Mouse (Mus musculus): Measurements from ENCODE around the gene Plxna2.

Gene Plxna2

DNA sequence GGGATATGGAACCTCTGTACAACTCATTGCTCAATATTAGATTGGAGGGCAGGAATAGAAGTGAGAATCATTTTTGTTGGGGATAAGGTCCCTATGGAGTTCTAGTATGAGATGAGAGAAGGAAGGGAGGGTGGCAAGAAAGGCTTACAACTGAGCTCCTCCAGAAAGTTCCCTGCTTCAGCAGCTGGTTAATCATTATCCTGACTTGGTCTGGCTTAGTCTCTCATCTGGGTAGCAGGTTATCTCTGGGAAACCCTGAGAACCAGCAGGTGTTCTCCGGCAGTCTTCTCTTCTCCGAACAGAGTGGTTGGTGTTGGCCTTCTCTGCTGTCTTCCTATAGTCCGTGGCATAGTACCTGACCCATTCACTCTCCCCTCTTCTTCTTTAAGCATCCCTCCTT lies 5.6 kb downstream of the Plxna2 start:
- peak in 1 of 2 experiments; percentile 64 for DNase-seq

DNA sequence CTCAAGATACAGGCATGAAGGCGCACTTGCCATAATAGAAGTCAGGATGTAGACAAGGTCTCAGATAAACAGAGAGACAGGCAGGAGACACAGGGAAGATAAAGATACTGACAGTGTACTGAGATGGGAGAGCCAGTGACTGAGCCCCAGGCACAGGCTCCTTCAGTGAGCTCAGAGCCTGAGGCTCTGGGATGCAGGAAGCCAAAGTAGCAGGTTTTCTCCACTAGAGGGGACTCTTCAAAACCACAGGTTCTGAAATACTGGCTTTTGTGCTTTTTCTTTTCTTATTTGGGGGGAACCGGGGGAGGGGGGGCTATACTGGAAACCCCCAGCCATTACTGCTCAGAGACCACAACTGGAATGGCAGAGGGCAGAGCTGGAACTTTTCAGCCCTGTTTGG lies 6.4 kb downstream of the Plxna2 start:
- DNase-seq = no peak

DNA sequence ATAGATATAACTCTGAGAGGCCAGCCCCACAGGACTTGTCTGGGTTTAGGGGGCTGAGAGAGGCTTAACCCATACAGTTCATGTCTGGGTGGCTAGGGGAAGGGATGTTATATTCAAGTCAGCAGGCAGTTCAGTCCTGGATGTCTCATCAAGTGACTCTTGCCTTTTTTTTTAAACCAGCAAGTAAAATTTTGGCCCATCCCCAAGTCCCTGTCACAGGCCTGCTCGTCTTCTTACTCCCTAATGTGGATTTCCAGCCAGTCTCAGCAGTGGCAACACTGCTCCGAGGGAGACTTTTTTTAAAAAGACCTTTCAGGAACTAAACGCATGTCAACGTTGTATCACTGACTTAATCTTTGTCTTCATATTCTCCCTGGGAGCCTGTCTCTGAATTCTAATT lies 7.0 kb downstream of the Plxna2 start:
- DNase-seq = no peak

DNA sequence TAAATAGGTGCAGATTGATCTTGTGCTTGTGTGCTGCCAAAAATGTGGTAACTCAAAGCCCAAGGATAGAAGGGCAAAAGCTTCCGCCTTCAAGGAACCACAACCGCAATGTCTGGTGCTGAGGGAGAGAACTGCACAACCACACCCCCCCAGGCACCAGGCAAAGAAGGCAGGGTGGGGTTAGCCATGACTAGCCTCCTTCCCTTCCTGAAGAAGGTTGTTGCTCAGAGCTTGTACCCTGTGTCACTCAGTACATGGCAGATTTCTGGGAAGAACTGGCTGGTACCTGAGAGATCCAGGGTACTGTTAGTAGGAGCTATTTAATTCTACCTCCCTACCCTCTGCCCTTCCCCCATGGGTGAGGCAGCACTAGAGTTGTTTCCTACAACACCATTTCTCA lies 8.1 kb downstream of the Plxna2 start:
- DNase-seq = peak in 1 of 2 experiments; percentile 40

DNA sequence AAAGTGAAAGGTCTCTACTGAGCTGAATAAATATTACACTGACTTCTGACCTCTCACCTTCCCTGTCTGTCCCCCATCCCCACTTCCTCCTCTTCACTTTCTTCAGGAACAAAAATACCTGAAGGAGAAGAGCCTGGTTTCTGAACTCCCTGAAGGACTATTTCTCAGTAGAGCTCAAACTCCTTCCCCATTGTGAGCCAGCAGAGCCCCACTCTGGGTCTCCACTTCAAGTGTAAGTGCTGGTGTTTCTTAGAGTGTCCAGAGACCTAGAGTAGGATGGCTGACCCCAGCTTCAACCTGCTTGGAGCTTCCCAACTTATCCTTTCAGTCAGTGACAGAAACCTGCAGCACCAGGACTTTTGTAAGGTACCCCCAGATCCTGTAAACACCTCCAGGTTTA lies 9.3 kb downstream of the Plxna2 start:
- DNase-seq = no peak

DNA sequence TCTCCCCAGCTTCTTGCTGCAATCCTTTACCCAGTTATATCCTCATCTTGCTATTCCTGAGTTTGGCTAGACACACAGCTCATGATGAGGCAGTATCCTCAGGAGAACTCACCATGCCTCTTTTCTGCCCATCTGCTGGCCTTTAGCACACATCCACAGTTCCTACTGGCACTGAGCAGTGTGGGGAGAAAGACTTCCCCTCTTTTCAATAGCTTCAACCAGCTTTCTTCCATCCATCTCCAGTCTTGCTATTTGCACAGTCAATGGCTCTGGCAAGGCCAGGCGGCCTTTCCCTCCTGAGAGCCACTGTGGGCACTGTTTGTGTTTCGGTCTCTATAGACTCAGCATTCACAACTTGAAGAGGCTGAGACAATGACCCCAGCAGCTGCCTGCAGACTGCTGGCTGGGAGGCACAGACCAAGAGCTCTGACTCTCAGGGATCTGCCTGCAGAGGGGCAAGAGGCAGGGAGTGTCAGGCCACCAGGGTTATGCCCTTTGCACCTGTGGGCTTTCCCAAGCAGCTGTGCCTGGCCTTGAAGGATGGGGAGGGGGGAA lies 11.2 kb downstream of the Plxna2 start:
- no peak for DNase-seq

DNA sequence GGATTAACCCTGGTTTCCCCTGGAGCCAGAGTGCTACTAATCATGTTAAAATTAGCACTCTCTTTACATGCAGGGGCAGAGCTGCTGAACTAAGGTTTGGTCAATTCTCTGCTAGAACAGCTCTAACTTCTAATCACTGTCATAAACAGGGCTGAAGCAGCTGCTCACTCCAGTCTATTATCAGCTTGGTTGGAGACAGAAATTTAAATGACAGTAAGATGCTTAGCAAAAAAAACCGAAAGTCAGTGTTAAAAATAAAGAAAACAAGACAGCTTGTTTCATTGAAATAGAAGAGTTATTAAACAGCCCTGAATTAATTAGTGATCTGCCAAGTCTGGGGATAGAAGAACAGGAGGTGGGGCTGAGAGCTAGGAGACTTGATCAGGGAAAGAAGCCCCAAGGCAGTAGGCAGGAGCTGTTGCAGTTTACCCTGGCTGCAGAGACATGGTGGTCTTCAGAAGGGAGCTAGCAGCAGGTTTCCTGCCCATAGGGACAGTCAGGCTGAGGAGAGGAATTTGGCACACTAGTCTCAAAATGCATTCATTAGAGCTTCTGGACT lies 12.6 kb downstream of the Plxna2 start:
- no peak for DNase-seq

DNA sequence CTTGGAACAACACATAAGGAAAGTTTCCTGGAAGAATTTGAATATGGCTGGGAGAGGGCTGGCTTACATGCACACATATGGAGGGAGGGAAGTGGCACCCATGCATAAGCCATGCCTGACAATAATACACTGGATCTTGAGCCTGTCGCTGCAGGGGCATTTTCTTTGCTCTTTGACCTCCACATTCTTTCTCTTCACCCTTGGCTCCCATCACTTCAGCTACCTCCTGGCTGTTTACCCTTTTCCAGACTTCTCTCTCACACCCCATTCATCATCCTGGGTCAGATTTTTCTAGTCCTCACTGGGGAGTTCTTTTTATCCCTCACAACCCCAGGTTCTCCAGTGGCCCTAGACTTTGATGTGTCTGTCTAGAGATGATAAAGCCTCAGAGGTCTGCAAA lies 13.6 kb downstream of the Plxna2 start:
- no peak for DNase-seq

DNA sequence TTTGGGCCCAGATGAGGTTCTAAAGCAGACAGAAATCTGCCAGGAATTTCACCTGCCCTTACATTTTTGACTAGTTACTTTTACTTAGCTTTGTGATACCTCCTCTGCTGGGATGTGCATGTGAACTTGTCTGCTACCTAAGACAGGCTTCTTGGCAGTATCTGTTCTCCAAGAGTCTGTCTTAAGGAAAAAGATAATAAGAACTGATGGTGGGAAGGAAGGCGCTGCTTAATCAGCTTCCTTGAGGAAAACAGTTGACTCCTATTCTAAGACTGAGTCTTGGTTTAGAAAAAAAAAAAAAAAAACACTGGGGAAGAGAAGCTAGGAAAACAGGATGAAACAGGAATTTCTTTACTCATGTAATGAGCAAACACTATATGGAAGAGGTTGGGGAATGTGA lies 14.0 kb downstream of the Plxna2 start:
- no peak for DNase-seq

DNA sequence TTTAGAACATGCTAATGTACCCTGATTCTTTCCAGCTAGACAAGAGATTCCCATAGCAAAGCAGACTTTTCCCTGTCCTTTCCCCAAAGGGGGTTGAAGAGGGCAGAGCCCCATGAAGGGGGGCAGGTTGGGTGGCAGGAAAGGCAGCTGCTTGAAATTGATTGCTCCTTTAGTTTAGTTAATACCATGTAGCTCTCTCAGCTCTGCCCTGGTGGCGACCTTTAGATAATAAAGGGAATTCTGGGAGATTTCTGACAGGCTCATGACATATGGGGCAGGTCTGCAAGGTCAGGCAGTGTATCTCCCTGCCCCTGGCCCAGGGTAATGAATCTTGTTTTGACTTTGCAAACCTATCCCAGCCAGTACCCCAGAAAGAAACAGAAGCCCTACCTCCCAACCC lies 17.4 kb downstream of the Plxna2 start:
- DNase-seq = no peak

DNA sequence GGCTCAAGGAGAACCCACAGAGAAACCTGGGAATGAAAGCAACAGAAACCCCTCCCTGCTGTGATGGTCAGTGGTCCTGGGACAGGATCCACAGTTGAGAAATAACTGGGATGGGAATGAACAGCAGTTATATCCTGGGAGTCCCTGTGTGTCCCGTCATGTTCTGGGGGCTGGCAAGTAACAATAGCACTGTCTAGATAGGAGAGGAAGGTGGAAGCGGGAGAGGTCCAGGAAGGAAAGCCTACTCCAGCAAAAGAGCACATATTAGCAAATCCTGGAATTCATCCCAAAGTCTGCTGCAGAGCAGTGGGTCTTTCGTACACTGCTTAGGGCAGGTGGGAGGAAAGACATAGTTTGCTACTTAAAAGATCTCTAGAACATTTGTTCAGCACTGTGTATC lies 17.9 kb downstream of the Plxna2 start:
- no peak for DNase-seq

DNA sequence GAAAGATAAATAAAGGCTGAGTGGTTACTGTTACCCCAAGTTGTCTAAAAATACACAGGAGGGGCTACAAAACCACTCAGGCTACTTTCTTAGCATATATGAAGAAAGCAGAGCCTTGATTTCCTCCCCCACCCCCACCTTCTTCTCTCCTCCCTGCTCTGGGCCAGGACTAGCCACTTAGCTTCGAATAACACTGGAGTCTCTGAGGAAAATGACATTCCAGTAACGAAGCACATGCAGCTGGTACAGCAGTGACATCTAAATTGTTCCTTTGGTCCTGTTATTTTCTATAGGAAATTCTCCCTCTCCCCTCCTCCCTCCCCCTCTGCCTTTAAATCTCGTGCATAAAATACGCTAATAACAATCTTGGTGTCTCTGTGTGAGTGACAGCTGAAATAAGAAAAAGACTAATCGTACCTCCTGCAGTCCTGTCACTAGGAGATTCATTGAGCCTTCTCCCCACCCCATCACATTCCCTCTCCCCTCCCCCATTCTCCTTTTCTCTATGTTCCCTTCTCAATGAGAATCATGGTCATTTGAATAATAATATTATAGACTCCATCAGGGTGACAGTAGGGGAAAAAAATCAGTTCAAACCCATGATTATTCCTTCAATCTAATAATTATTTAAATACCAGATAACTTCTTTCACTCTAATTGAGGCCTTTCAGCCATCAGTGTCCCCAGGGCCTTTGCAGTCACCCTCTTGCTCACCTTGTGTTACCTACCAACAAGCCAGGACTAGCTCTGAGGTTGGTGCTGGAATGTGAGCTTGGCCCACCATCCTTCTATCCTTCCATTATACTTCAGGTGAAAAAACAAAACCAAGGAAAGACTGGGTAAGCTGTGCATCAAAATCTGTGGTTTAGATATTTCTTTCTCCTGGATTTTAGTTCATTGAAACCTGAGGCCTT lies 19.6 kb downstream of the Plxna2 start:
- no peak for DNase-seq

DNA sequence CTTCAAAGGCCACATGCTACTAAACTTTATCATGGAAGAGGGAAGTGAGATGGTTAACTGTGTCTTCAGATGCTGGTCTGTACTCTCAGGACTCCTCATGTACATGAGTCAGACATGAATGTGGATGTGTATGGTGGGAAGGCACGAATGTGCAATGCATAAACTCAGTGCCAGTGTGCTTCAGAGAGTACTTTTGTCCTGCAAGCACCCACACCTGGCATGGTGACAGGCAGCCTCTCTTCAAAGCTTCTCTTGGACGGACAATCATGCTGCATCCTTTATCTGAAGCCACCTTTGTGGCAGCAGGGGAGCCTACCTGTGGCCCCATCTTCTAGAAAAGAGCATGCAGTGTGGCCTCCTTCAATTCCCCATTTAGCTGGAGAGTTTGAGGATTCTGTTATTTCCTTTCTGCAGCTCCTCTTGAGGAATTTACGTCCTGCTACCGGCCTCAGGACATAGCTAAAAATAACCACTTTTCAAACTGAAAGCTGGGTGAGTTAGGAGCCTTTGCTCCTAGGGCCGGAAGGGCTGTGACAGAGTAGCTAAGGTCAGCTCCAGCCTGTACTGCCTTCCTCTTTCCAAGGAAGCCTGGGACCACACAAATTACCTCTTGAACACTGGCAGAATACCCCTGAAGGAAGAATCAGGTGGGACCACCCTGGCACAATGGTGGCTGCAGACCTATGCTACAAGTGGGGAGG lies 23.7 kb downstream of the Plxna2 start:
- DNase-seq = peak; percentile 42 to 58

DNA sequence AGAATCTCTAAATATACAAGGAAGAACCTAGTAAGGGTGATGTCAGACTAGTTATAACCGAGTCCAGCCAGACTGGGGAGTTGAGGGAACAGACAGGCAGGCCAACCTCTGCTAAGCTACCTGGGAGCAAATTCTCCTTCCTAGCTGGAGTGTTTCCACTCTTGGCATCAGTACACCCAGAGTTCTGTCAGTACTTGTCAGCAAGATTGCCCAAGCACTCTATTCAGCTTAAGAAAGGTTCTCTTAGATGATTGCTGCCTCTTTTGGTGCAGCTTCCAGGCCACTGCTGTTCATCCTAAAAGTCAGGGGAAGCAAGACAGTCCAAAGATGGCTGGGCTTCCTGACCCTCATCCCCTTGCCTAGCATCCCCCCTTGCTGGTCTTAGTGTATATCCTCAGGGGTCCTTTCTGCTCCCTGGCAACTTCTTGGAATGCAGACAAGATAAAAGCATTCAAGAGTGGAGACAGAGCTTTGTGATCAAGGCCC lies 24.3 kb downstream of the Plxna2 start:
- DNase-seq = no peak

DNA sequence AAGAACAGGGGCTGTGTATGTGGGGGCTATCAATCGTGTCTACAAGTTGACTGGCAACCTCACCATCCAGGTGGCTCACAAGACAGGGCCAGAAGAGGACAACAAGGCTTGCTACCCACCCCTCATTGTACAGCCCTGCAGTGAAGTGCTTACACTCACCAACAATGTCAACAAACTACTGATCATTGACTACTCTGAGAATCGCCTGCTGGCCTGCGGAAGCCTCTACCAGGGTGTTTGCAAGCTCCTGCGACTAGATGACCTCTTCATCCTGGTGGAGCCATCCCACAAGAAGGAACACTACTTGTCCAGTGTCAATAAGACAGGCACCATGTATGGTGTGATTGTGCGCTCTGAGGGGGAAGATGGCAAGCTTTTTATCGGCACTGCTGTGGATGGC lies 25.9 kb downstream of the Plxna2 start:
- DNase-seq = no peak

DNA sequence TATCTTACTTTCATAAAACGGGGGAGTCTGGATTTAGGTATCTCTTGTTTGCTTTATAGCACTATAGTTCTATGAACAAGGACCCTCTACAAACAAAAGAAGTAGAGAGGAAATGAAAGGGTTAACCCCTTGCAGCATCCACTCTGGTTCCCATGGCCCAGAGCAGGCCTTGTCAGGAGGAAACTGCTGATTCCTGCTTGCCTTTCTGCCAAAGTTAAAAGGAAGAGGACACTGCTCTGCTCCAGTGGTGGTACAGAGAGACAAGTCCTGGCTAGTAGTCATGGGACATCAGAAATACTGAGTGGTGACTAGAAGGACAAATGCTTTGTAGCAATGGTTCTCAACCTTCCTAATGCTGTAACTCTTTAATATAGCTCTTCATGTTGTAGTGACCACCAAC lies 27.9 kb downstream of the Plxna2 start:
- no peak for DNase-seq

DNA sequence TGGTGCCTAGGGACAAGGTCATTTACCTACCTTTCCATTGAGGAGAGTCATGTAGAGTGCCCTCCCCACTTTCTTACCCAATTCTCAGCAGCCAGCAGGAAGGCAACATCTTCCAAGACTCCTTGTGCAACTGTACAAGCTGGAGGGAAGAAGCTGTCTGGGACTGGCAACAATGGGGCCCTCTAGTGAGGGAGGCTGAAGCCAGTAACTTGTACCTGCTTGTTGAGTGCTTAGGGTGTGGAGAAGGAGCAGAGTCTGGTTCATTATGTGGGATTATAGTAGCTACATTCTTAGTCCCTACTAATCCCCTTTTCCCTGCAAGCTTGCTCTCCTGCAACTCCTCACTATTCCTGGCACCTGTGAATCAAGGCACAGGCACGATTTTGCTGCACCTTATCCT lies 32.1 kb downstream of the Plxna2 start:
- no peak for DNase-seq

DNA sequence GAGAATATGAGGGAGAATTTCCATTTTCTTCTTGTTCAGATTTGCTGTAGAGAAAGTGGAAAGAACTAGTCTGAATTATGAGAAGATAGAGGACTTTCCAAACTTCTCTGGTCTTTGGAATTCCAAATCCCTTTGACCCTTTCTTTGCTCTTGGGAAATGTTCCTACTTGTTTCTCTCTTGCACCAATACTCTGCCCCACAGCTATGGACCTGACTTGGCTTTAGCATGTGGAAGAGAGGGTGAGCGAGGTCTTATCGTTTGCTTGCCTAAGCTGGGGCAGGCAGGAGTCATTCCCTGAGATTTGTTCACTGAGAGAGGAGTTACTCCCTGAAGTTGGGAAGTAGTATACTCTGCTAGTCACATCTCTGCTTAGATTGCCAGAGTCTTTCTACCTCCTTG lies 32.5 kb downstream of the Plxna2 start:
- DNase-seq = no peak

DNA sequence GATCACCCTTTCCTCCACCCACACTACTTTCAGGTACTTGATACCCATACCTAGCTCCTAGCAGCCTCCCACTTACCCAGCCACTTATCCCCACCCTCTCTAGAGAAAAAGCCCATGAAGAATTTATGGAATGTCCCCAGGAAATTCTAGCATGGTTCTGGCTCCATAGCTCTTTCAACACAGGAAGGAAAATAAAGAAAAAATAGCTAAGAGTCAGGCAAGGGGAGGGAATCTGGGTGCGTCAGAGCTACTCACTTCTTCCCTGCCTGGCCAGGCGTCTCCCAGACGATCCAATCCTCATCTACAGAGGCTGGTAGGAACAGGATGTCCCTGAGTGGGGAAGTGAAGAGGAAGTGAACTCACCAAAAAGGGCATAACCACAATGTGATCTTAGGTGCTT lies 34.0 kb downstream of the Plxna2 start:
- DNase-seq = peak; percentile 50 to 63

DNA sequence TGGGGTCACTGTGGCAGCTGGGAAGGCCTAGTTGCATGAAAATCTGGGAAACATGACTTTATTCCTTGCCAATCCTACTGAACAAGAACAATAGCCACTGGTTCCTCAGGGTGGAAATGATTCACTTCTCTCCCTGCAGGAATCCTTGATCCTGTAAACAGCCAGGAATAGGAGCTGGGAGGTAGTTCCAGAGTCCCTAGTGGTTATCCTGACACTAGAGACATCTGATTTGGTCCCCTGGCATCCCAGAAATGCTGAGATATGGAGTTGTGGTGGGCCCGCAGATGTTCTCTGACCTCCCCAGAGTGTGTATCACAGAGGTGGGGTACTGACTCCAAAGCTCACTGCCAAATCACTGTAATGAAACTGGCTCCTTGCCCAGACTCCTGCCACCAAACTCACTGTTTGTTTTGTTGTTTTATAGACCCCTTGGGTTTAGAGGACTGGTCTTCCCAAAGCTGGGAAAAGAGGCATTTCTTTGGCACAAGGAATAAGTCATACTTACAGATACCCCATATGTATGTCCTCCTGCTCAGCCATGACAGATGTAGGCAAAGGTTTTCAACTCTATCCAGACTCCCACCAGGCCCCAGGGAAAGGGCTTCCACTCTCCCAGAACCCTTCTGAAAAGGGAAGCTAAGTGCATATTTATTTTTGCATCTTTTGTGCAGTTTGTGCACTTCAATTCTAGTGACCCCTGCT lies 40.6 kb downstream of the Plxna2 start:
- DNase-seq = peak; percentile 35 to 40

DNA sequence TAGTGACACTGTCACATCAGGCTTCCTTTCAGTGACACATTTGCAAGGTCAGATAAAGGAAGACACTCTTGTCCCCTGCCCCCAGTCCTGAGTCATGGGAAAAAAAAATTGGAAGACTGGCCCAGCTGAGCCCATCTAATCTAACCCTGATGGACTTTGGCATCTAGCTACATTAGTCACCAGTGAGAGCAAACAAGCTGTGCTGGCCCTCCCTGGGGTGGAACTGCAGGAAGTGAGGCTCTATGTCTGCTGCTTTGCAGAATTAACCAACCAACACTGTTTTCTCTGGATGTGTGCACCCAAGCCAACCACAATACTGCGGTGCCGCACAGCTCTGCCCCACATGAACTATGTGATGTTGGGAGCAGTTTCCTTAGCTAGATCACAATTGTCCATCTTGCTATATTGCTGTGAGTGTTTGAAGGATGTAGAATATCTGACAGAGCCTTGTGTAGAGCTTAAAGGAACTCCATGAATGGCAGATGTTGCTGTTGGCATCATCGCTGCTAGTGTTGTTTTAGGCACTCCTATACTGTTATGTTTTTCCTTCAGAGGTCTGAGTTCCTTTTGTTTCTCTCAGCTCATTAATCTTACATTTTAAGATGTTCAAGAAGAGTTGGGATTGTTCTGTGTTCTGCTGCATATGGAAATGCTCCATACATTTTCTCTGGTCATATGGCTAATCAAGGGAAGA lies 42.6 kb downstream of the Plxna2 start:
- peak; percentile 65 to 77 for DNase-seq

DNA sequence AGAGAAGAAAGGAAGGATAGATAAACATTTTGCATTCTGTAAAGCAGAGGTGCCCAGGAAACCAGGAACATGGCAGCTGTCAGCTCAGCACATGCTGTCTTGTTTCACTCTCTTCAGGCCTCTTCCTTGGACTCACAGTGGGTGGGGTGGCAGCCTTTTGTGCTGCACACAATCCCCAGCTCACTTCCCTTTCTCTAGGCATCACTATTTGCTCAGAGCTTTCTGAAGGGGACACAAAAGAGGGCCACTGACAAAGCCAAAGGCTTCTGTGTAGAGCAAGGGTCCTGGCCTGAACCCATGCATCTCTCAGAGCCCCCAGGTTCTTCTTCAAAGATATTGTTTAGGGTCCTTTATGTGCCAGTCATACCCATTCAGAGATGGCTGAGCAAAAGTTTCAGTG lies 45.0 kb downstream of the Plxna2 start:
- no peak for DNase-seq

All from kidney, adult 8-10 months (tissue).